20 mouse cellular contexts compared by ENCODE assay signal in the genomic region with DNA sequence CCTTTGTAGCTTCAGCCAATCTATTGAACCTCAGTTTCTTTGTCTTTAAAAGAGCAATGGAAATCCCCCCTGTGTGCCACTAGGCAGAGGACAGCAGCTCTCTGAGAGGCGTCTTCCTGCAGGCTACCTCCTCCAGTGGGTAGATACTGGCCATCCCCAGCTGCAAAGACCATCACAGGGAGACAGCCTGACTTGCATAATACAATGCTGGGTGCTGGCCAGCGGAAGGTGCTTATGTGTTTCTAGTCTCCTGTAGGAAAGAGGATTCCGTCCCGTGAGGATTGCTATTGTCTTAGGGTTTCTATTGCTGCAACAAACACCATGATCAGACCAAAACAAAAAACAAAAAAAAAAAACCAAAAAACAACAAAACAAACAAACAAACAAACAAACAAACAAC. TPM values are rescaled to one million over a fixed set of nuclear protein-coding genes. Genes with fewer than 3 reads are reported as not detected.
DNase-seq lines count a peak whose midpoint lies in the region; ATAC-seq and TF ChIP-seq lines count a peak whose summit lies in the region.
"Had no signal": no experiment of that assay in that cellular context is flagged by ENCODE, and none has a peak within 500 bp of the region (broad histone marks: within the 10 kb centered on the region; RNA-seq: fewer than 3 reads in every experiment).

No protein-coding gene starts in this region.

- intact Hi-C loops in heart, postnatal 25 days (cut with DNase I): loop anchor here (2.0 kb wide), 1 partner anchor 43 kb away; the partner anchor contains the start of gene Sdc3

- TF ChIP-seq EP300 in liver, postnatal 0 days (IDR thresholded peaks at IDR 0.05; ENCODE audit: low read depth): no peak

- H3K36me3 ChIP-seq in heart, embryonic 11.5 days (ENCODE audit: control insufficient read depth, insufficient read depth, low read length): no peaks in the 10 kb centered on the region
- no peaks in the 10 kb centered on the region for H3K36me3 ChIP-seq in kidney, adult 2 months (ENCODE audit: control insufficient read depth, insufficient read depth, low read length)
- no peaks in the 10 kb centered on the region for H3K36me3 ChIP-seq in liver, postnatal 0 days (replicated peaks; ENCODE audit: insufficient read depth, low read length)
- H3K36me3 ChIP-seq: embryonic facial prominence, embryonic 10.5 days; heart, embryonic 15.5 days; intestine, embryonic 15.5 days; neural tube, embryonic 12.5 days; stomach, embryonic 15.5 days had no signal

- peaks cover 3% of the 10 kb centered on the region; the same call in 1 of the 2 replicates for H3K27me3 ChIP-seq in heart, embryonic 11.5 days (ENCODE audit: control insufficient read depth, insufficient read depth, low read length)
- no peaks in the 10 kb centered on the region for H3K27me3 ChIP-seq in kidney, adult 2 months (replicated peaks; ENCODE audit: control insufficient read depth, insufficient read depth, low read length)
- no peaks in the 10 kb centered on the region for H3K27me3 ChIP-seq in liver, postnatal 0 days (ENCODE audit: insufficient read depth, low read length)
- H3K27me3 ChIP-seq: intestine, embryonic 15.5 days; neural tube, embryonic 12.5 days; stomach, embryonic 15.5 days had no signal

- H3K9ac ChIP-seq in heart, embryonic 11.5 days (ENCODE audit: low read depth, low read length): no peak overlapping the region
- no peak overlapping the region for H3K9ac ChIP-seq in liver, postnatal 0 days (replicated peaks)
- H3K9ac ChIP-seq: heart, embryonic 15.5 days; intestine, embryonic 15.5 days; liver, embryonic 14.5 days; neural tube, embryonic 12.5 days; stomach, embryonic 15.5 days had no signal

- no peak for ATAC-seq in heart, embryonic 11.5 days (replicated peaks; ENCODE audit: insufficient number of reproducible peaks, low FRiP score, low TSS enrichment)
- ATAC-seq in liver, postnatal 0 days: no peak

- no peak overlapping the region for H3K4me3 ChIP-seq in heart, embryonic 11.5 days (ENCODE audit: low read depth, low read length)
- no peak overlapping the region for H3K4me3 ChIP-seq in kidney, adult 2 months (ENCODE audit: insufficient read depth, low read depth, low read length)
- H3K4me3 ChIP-seq in liver, postnatal 0 days (ENCODE audit: low read depth, low read length): no peak overlapping the region
- H3K4me3 ChIP-seq: heart, embryonic 15.5 days; intestine, embryonic 15.5 days; neural tube, embryonic 12.5 days; stomach, embryonic 15.5 days had no signal

- no peak overlapping the region for H3K4me2 ChIP-seq in heart, embryonic 11.5 days
- no peak overlapping the region for H3K4me2 ChIP-seq in liver, postnatal 0 days (ENCODE audit: low read depth, low read length)
- H3K4me2 ChIP-seq: midbrain, embryonic 11.5 days had no signal

- peaks cover 23% of the 10 kb centered on the region for H3K4me1 ChIP-seq in heart, embryonic 11.5 days (ENCODE audit: control insufficient read depth, insufficient read depth, low read length)
- 0 out of 2 replicates have a peak, but pooled peaks cover 3% of the 10 kb centered on the region for H3K4me1 ChIP-seq in kidney, adult 2 months (ENCODE audit: control insufficient read depth, insufficient read depth, low read length)
- H3K4me1 ChIP-seq in liver, postnatal 0 days (ENCODE audit: insufficient read depth): no peaks in the 10 kb centered on the region

- TF ChIP-seq CTCF in kidney, adult 2 months (conservative IDR thresholded peaks at IDR 0.05; ENCODE audit: insufficient read depth, insufficient read length, low read depth, low read length): no peak
- TF ChIP-seq CTCF in liver, postnatal 0 days (IDR thresholded peaks at IDR 0.05; ENCODE audit: low read depth): no peak

- H3K9me3 ChIP-seq in heart, embryonic 11.5 days (replicated peaks; ENCODE audit: control insufficient read depth, low read length): no peaks in the 10 kb centered on the region
- no peaks in the 10 kb centered on the region for H3K9me3 ChIP-seq in liver, postnatal 0 days (ENCODE audit: low read length)
- H3K9me3 ChIP-seq: embryonic facial prominence, embryonic 10.5 days; heart, embryonic 15.5 days; intestine, embryonic 15.5 days; neural tube, embryonic 12.5 days; stomach, embryonic 15.5 days had no signal

- WGBS in heart, embryonic 11.5 days (ENCODE audit: insufficient replicate concordance): 77% methylated on average over 4 of the region's 4 CpGs
- 88% methylated on average over 4 of the region's 4 CpGs for WGBS in kidney, adult 2 months
- WGBS in liver, postnatal 0 days (ENCODE audit: insufficient replicate concordance): 80% methylated on average over 4 of the region's 4 CpGs

- peak; percentile 58 to 84 for DNase-seq in heart, adult 18-20 months
- DNase-seq in kidney, adult 2 months: peak; percentile 77
- no peak for DNase-seq in kidney, postnatal 10 days
- DNase-seq in heart, adult 8-10 months (ENCODE audit: low spot score): peak; percentile 76
- peak; percentile 49 for DNase-seq in heart, postnatal 25 days (ENCODE audit: low spot score)
- DNase-seq in liver, postnatal 0 days: no peak
- no peak for DNase-seq in right cerebral cortex, postnatal 14 days
- DNase-seq: cerebellum, adult 9-10 months; gastrocnemius, postnatal 10 days; right cerebral cortex, postnatal 25 days; thymus, adult 18-20 months; thymus, postnatal 4 days had no signal

- TF ChIP-seq POLR2A in kidney, adult 2 months (IDR thresholded peaks at IDR 0.05; ENCODE audit: low read depth, low read length): no peak

- H3K27ac ChIP-seq in heart, embryonic 11.5 days (ENCODE audit: low read depth, low read length): no peak overlapping the region
- no peak overlapping the region for H3K27ac ChIP-seq in kidney, adult 2 months (ENCODE audit: insufficient read depth, low read depth, low read length)
- H3K27ac ChIP-seq in liver, postnatal 0 days (ENCODE audit: low read depth): no peak overlapping the region
- H3K27ac ChIP-seq: heart, embryonic 15.5 days; intestine, embryonic 15.5 days; liver, embryonic 14.5 days; neural tube, embryonic 12.5 days had no signal

RNA-seq across cellular contexts. Expression of gene Sdc3, which starts 43.2 kb away (rescaled TPM):
- total RNA-seq in heart, adult 18-20 months (2021): 10 to 100 TPM; 37.1 to 38.2 TPM
- 11.6 and 16.9 TPM in 2 replicates for polyA plus RNA-seq in heart, embryonic 11.5 days (2014; fragmentation: Nextera tagmentation; extraction: Ambion mirVana)
- polyA plus RNA-seq in kidney, adult 2 months (2012; rRNA removed): 27.1 and 45.3 TPM in 2 replicates
- total RNA-seq in heart, adult 8-10 months (2022): 10 to 100 TPM; 24.2 to 48.6 (median 39.2) TPM
- total RNA-seq in heart, postnatal 25 days (2021): 10 to 100 TPM; 37.7 to 41.9 TPM
- 8.7 TPM in 2 replicates for polyA plus RNA-seq in liver, postnatal 0 days (2015; fragmentation: Nextera tagmentation; extraction: Ambion mirVana)

Comparison
In these comparisons a context has a peak if more than half of its experiments do, and no peak if none do; other contexts are left out.
1. DNase-seq: peak in heart, adult 18-20 months (2 of 2), kidney, adult 2 months (single experiment), heart, adult 8-10 months (single experiment) and heart, postnatal 25 days (single experiment); none in kidney, postnatal 10 days (single experiment), liver, postnatal 0 days (single experiment) and right cerebral cortex, postnatal 14 days (single experiment).